Mouse (Mus musculus) 416B (cell line): ENCODE results near the gene Erp27.

Source experiments
- DNase-seq: peaks from one replicate; pipeline ENCODE4 v3.0.0; 2011; ENCODE audit warnings: low read depth

Erp27 gene

GRCm38 (mm10) chr6:136939326-136940187, 17.6 kb upstream of the Erp27 start:
- DNase-seq = peak; percentile 80

DNA sequence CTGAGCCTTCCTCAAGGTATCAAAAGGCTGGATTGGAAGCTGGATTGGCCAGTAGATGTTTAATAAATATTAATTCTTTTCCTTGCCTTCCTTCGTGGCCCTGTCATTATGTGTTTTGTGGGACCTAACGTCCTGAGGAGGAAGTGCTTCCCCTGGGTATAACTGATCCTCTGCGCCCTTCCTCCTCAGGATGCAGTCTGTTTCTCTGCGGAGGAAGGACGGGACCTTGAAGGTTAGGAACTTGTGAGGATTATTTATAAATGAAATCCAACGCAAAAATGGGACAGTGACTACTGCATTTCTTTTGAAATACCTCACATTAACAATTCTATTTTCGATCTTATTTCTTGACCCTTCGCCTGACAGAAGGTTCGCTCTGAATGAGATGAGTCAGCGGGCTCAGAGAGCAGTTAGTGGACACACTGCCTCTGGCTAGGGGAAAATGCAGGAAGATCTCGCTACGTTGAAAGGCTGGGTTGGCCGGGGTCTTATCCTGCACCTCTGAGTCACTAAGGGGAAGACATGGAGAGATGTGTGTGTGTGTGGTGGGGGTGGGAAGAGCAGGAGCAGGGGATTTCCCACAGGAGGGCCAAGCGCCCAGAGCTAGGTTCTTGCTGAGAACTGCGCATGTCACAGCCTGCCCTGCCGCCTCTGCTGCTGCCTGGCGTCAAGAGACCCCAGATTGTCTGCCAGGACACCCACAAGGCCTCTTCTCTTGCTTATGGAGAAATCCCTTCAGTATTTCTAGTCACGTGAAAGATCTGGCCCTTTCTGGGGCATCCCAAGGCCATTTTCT, 16.5 kb upstream of the Erp27 start:
- peak; percentile 84 for DNase-seq

DNA sequence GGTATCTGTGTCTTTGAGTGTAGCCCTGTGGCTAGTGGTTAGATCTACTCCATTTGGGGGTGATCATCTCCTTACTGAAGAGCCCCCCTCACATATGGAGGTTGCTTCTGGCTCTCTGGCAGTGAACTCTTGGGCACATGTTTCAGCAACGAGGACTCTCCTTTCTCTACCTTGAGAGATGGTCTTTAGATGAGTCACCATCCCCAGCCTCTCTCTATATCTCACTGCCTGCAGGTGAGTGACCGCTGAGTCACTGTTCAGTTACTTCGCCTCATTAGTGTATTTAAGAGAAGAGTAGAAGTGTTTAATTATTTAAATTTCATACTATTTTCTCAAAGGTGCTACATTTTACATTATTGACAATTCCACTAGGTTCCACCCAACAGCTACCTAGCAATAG, 15.1 kb upstream of the Erp27 start:
- DNase-seq = no peak

GRCm38 (mm10) chr6:136936361-136936760, 14.4 kb upstream of the Erp27 start:
- no peak for DNase-seq

GRCm38 (mm10) chr6:136935233-136935632, 13.3 kb upstream of the Erp27 start:
- peak; percentile 56 for DNase-seq

GRCm38 (mm10) chr6:136934068-136934467, 12.1 kb upstream of the Erp27 start:
- DNase-seq = no peak

DNA sequence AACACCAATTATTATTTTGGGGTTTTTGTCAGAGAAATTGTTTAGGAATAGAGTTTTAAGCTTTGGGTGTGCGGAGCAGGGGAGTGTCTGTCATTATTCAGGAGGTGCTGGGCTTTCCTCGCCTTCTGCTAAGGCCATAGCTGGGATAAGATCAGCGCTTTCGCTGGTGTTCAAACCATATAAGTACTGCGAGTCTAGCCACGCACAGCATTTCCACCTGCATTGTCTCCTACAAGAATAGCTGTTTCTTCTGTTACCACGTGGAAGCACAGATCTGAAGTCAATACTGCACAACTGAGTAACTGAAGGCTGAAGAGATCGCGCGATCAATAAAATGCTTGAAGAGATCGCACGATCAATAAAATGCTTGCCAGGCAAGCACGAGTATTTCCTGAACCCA, 9.3 kb upstream of the Erp27 start:
- DNase-seq = no peak

DNA sequence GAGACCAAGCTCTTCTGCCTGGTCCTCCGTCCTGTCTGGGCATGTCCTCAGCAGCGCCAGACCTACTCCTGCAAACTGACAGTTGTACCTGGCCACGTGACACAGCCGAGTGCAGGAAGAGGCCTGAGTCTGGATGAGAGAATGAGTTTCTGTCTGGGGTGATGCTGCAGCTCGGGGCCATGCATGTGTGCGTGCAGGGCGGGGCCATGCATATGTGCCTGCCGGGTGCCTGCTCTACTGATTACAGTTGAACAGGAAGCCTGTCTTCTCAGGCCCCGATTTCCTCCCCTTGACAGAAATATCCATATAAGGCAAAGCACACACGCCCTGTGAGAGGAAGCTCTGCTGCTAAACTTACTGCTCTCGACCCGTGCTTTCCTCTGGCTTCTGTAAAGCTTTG, 8.7 kb upstream of the Erp27 start:
- peak; percentile 97 for DNase-seq

DNA sequence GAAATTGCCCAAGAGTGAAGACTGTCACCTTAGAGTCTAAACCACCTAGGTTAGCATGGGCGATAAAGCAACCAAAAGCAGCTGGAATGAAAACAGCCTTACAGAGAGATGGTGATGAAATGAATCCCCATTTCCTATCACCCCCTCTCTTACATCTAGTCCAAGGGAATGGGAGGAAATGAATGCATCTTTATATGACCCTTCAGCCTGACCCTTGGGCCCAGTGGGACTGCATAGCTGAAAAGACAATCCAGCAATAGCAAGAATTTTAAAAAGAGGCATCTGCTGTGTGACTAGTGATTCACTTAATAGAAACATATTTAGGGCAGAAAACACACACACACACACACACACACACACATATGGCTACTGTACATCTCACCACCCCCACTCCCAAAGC, 5.6 kb upstream of the Erp27 start:
- no peak for DNase-seq

GRCm38 (mm10) chr6:136925049-136925448, 3.1 kb upstream of the Erp27 start:
- DNase-seq = no peak

- no peak for DNase-seq
Measured at GRCm38 (mm10) chr6:136923532-136923931, 1.6 kb upstream of the Erp27 start, which contains the start of gene Pde6h. Gene Pde6h (plus strand): TSS chr6:136923832.

DNA sequence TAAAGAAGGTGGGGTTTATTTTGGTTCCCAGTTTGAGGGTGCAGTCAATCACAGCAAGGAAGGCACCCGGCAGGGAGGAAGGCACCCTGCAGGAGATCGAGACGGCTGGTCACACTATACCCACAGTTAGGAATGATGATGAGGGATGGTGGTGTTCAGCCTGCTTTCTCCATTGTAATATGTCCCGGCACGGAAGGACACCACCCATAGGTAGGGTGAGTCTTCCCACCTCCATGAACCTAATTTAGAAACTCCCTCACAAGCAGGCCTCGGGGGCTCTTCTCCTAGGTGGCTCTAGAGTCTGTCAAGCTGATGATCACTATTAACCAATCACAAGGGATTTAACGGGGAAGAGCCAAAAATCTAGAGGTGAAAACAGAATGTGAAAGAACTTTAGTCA, 891 bp upstream of the Erp27 start:
- DNase-seq = no peak

- no peak for DNase-seq
Measured at GRCm38 (mm10) chr6:136921601-136922000, 379 bp downstream of the Erp27 start.

GRCm38 (mm10) chr6:136920320-136921257, 1.4 kb downstream of the Erp27 start:
- peak; percentile 77 for DNase-seq

DNA sequence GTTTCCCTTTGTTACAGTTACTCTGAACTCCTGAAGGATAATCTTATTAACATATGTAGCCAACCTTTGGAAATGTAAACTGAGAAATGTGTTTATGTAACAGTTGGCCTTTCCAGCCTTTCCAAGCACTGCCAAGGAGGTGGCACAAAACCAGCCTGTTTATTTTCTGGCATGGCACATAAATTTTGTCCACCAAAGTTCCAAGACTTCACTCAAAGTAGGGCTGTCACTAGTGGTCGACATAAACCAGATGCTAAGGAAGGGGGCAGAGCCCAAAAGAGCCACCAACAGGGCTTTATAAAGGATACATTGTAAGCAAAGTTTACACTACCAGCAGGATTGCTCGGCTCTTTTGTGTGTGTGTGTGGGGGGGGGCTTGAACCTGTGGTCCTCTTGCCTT, 4.1 kb downstream of the Erp27 start:
- no peak for DNase-seq

DNA sequence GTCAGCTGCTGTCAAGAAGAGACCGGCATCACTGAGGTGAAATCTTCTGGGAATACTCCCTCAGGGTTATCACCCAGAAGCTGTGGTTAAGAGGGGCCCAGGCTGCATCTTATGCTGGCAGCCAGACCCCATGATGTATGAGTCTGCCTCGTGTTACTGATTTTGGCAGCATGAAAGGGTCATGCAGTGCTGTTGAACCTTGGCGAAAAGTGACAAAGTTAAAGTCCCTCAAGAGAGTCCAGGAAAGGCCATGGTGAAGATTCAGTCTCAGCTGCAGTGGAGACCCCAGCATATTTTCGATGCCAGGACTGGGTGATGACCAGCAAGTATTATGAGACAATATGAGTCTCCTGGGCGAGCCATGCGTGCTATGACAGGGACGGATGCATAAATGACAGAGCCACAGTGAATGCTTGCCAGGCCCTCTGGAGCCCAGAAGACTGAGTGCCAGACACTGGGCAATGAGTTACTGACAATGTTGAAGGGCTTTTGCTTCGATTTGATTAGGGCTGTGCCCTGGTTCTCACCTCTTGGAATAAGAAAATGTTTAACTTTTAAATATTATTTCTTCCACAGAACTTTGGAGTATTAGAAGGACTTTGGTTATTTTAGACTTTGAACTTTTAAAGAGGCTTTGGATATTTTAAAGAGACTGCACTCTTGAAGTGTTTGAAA, 6.1 kb downstream of the Erp27 start:
- no peak for DNase-seq

- no peak for DNase-seq
Measured at GRCm38 (mm10) chr6:136914234-136914633, 7.7 kb downstream of the Erp27 start.

GRCm38 (mm10) chr6:136913384-136914126, 8.4 kb downstream of the Erp27 start:
- no peak for DNase-seq

- DNase-seq = no peak
Measured at GRCm38 (mm10) chr6:136912751-136913265, 9.2 kb downstream of the Erp27 start.

DNA sequence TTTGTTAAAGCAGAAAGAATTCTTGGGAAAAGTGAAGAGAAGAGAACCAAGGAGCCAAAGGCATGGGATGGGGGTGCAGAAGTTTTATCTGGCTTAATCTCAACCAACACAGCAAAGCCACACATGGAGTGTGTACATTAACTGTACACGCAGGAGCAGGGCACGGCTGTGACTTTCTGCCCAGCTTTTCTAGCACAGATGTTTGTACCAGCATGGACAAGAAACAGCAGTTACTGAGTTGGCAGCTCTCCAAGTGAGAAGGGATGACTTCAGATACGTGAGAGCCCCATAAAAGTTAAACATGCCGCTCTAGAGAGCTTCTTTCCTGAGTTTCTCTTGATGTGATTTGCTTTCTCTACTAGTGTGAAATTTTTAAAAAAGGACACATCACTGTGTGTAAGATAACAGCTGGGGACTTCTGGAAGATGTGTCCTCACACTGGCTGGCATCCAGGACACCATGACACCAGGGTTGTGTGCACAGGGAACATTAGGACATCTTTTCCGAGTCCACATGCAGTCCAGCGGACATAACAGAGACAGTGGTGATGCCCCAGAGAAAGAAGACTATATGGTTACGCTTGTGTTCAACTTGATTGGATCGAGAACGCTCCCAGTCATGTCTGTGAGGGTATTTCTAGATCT, 11.6 kb downstream of the Erp27 start:
- no peak for DNase-seq
